Mouse (Mus musculus) embryo, embryonic 11 days (tissue): ENCODE results near the gene Fndc3b.

ENCODE experiments used
- DNase-seq: peaks from one replicate; pipeline ENCODE4 v3.0.0-alpha.2; 2015

Fndc3b gene

DNA sequence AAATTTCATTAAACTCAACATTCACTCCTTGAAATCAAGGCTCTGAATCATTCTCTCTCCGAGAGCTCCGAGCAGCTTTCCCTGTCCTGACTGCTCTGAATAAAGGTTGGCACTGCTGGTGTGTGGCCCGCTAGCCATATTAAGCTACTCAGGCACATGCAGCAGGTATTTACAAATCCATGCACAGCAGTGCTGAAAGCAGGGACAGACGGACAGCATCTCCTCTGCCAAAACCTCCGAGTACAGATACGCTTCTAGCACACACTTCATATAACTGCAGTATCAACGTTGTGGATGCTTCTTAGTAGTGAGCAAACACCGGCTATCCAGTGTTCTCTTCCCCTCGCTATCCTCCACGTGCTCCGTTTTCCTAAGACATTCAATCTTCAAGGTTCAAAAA is 167.0 kb downstream of the Fndc3b start:
- no peak for DNase-seq

- no peak for DNase-seq
Measured at GRCm38 (mm10) chr3:27541841-27542240, 169.3 kb downstream of the Fndc3b start.

DNA sequence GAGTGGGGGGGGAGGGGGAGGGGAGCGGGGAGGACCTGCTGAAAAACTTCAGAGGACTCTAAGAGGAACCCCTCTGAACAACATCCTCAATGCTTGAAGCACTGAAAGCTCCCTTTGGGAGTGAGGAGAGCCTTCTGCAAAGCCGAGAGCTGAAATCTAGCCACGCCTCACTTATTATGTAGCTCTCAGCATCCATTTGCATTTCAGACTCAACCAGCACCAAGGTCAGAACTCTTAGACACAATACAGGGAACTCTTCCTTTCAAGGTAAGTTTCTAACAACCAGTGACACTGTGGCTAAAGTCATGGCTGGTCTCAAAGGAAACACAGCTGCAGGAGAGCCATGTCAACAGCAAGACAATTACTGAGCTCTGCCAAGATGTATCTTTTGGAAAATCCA is 169.9 kb downstream of the Fndc3b start:
- DNase-seq: no peak

DNA sequence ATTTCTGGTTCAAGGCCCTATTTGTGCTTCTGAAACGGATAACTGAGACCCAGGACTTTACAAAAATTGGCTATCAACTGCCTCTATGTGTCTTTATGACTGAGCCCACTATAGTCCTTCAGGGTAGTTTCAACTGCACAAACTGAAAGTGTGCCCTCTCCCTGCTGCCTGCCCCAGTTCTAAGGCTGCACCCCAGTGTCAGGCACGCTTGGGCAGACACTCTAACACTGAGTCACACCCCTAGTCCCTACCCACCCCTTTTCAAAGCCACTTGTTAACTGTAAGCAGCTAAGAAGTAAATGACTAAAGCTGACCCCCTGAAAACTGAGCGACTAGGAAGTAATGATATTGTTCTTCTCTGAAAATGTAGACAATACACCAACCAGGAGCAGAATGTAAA is 176.9 kb downstream of the Fndc3b start:
- DNase-seq: no peak

DNA sequence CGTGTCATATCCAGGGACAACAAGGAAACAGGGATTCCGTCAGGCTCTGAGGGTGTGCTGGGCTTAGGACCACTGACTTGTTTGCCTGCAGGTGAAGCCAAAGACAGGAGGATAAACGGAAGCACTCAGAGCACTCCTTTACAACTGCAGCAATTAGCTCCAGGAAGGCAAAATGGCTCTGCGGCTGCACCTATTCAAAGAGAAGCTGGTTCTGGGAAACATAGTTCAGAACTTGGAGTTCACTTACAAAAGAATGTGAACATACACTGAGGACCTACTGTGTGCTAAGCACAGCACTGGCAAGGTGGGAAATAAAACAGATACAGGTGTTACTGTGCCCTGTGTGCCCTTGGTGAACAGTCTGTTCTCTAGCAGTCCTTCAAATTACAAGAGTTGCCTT is 177.4 kb downstream of the Fndc3b start:
- DNase-seq: no peak

GRCm38 (mm10) chr3:27531993-27532392 is 179.1 kb downstream of the Fndc3b start:
- no peak for DNase-seq

- DNase-seq: no peak
Measured at GRCm38 (mm10) chr3:27530370-27530769, 180.7 kb downstream of the Fndc3b start.

DNA sequence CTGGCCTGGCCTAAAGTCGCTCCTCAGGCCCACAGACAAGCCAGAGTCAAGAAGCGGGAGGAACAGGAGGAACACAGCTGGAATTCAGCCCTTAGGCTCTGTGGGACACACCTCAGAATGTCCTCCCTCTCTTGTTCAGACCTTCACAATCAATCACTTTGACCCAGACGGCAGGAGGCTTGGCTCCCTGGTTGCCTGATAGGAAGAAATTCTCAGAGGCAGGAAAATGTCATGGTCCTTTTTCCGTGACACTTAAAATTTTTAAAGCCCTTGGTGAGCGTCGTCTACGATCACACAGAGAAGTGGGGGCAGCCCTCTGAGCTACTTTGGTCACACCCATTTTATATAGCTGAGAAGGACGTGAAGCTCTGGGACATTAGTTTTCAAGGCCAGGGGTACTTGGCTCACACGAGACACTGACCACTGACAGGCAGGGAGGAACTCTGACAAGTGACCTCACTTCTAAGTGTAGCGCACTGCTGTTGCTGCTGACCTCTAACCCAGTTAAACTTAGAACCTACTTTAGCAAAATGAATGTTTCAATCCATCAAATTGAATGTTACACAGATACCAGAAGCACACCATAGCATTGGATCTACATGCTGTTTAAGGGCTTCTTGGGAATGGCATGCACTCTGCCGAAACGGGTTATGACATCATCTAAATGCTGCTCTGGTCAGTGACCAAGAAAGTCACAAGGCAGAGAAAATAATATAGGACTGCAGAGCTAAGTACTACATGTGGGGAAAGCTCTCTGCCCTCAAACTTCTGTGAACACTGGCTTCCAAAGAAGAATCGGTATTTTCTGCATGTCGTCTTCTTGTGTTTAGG is 181.7 kb downstream of the Fndc3b start:
- DNase-seq: no peak

DNA sequence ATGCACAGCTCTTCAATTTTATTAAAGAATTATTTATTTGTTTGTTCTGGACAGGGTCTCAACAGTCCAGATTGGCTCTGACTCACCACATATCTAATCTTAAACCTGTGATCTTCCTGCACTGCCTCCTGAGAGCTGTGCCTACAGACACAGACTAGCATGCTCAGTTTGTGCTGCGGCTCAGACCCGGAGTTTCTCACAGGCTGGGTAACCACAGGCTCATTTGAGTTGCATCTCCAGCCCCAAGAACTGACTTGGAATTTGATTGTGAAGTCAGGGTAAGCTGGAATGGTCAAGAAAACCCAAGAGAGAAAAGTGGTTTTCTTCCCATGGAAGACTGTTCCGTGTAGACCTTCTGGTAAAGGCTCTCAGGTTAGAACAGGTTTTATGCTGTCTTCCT is 184.1 kb downstream of the Fndc3b start:
- DNase-seq: no peak

DNA sequence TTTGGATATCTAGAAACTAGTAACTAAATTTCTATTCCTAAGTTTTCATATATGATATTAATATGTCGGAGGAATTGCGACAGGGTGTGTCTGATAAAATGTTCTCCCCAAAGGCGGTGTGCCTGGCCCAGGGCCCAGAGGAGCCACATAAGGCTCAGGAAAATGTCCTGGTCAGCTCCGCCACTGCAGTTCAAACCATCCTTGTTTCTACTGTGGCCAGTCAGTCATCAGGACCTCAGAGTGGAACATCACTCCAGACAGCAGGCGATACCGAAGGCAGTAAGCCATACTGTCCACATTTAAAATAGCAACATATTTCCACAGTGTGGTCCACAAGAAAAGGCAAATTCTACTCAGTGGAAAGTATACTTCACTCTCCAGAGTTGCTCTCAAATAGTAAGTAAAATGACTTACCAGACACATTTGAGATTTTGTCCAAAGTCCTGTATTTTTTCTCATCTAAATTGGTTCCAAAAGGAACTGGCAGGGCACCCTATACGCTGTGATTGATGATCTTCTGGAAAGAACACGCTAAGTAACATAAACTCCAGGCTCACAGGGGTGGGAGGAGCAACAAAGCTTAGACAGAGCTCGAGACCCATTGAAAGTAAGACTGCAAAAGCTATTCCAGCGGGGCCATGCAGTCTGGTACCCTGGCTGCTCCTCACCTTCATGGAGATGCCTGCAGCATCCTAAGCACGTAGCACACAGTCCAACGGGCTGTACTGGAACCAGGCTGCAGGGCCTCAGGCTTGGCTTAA is 187.8 kb downstream of the Fndc3b start:
- no peak for DNase-seq

DNA sequence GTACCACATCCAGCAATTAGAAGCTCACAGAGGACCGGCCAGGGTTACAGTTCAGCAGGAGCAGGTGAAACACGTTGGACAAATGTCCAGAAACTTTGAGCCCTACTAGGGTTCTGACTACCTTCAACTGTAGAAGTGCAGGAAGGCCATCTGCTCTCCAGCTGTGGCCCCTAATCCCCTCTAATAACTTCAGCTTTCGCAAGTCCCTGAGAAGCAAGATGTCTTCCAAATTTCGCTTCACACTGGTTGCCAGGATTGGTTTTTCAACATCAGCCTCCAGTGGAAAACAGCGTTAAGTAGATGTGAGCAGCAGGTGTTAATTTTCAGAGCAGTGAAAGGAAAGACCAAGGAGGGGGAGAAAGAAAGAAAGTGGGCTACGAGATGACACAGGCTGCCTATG is 190.7 kb downstream of the Fndc3b start:
- no peak for DNase-seq

- DNase-seq: no peak
Measured at GRCm38 (mm10) chr3:27519481-27519880, 191.6 kb downstream of the Fndc3b start.

- no peak for DNase-seq
Measured at GRCm38 (mm10) chr3:27518935-27519334, 192.2 kb downstream of the Fndc3b start.

DNA sequence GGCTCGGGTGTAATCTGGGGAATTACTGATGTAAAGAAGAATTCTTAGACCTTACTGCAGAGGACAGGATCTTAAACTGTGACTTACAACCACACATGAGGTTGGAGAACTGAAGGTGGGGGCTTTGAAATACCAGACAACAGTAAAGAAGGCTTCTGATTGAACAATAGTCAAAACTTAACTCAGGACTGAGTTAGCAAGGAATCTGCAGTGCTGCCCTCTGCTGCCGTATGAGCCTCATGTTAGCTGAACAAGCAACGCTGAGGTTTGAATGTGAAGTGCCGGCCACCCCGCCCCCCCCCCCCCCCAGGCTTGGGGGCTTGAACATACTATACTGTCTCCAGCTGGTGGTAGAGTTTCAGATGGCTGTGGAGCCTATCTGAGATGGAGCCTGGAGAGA is 194.6 kb downstream of the Fndc3b start:
- DNase-seq: no peak

DNA sequence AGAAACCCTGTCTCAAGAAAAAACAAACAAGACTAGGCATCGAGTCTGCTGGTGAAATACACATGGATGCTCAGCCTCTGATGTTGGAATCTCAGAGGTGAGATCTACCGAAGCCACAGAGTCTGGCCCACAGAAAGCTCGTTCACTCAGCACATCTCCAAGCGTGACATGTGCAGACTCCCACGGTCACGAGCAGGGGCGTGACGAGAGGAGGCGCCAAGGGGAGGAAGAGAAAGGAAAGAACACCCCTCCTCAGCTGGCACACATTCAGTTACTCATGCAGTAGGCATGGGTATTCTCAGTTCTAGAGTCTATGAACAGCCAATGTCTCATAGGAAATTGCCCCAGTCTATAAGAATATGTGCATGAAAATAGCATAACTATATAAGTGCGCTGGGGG is 199.3 kb downstream of the Fndc3b start:
- no peak for DNase-seq

DNA sequence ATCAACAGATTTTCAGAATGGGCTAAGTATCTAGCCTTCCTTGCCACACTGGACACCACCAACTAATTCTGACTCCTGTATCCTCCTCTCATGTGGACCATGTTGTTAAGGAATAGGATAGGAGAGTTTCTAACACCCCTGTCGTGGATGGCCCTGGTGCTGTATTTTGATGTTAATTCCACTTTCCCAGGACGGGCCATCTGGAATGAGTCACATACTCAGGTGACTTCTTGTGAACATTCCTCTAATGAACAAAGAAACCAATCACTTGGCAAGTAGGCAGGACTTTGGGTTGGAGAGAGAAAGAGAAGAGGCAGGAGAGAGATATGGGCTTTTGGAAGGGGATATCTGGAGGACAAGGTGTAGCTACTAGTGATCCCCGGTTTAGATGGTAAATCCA is 204.2 kb downstream of the Fndc3b start:
- no peak for DNase-seq

GRCm38 (mm10) chr3:27505582-27505981 is 205.5 kb downstream of the Fndc3b start:
- DNase-seq: no peak

DNA sequence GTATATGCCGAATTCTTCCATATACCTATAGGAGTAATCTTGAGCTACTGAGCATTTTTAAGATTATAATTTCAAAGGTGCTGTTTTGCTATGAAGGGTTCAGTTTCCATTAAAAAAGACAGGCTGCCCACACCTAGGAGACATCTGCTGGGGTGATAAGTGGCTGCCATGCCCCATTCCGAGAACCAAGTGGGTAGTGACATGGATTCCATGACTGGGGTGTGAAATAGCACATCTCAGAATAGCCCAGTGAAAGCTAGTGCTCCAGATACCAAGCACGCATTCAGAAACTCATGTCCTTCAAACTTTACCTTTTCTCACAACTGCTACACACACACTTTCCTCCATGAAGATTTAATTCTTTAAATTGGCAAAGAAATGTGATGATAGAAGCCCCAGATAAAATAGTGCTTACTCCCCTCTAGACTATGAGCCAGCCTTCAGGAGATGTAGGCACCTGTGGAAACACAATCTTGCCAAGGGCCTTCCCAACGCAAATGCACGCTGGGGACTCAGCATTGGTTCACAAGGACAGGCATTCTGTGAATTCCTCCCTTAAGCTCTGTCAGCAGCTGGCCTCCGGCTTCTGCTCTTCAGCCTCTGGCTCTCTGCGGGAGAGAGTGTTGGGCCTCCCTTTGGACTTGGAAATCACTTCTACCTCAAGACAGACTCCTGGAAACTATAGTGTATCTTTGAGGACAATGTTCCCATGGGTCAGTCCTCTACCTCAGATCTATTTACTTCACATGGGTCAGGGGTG is 207.6 kb downstream of the Fndc3b start:
- DNase-seq: no peak

DNA sequence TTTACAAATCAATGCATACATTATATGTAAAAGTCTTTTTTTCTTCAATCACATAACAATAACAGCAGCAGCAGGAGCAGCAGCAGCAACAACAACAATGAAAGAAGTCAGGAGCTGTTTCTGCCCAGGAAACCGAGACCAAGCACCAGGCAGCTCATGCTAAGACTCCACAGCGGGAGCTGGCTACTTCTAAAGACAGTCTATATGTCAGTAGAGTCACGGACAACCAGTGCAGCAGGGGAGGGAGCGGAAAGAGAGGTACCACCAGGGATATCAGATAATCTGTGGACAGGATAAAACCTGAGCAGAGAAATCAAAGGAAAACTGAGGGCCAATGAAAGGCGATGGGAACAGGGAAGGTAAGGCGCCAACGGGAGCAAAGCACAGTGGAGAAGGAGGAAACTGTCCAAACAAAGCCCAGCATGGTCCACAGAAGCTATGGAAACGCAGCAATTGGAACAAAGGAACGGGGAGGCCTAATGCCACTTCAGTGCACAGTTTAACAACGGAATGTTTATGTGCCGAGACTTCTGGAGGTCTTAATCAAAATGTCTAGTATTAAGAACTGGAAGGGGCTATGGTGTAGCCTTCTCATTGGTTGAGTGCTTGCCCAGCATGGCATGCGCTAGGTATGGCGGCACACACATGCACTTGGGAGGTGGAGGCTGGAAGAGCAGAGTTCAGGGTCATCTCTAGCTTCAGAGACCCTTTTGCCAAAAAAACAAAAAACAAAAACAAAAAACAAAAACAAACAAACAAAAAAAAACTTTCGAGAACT is 215.6 kb downstream of the Fndc3b start:
- no peak for DNase-seq

- no peak for DNase-seq
Measured at GRCm38 (mm10) chr3:27494698-27495097, 216.4 kb downstream of the Fndc3b start.

DNA sequence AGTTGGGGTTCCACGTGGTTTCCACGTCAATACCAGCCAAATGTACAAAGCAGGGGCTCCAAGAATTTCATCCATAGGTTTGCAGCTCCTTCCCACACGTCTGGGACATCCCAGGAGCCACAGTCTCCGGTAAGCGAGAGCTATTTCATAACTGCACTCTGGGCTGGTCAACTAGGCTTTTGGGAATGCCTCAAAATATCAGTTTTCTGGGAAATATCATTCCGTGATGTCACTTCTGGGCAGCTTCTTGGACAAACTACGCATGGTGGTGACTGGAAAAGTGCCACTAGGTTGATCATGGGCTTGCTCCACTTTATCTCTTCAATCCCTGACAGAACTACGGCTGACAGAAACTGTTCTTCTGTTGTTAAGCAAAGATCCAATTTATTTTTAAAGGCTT is 217.0 kb downstream of the Fndc3b start:
- DNase-seq: no peak

DNA sequence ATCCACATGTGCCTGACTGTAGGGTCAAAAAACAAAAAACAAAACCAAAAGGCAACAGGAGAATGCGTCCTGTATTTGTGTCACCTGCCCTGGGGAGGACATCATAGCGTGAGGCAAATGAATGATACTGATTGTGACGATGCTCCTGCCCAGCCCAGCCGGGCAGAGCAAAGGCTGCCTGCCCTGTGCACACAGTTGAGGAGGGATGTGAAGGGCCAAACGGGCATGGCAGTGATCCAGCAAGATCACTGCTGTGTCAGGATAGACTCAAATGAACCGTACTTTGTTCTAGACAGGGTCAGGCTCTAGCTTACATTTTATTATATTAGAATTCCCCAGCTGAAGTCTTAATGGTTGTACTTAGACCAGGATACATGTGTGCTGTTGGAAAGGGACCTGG is 219.3 kb downstream of the Fndc3b start:
- DNase-seq: no peak

- no peak for DNase-seq
Measured at GRCm38 (mm10) chr3:27491367-27491766, 219.7 kb downstream of the Fndc3b start.
